Mouse (Mus musculus) heart, adult 2 months (tissue): ENCODE measurements around the gene Rnf181. TPM values are rescaled to one million over a fixed set of nuclear protein-coding genes. Genes with fewer than 3 reads are reported as not detected.

ENCODE experiments used
- DNase-seq, 2 experiments: peaks; one replicate each; pipeline ENCODE4 v3.0.0; 2021
- H3K27ac ChIP-seq: fragments of 200-600 bp; 2 replicates; pipeline ENCODE4 v1.8.1; 2022
- H3K27me3 ChIP-seq: fragments of 200-500 bp; 2 replicates; pipeline ENCODE4 v1.6.1; 2012; ENCODE audit warnings: mild to moderate bottlenecking, low read length, inconsistent platforms, mixed read lengths; ENCODE audit not compliant: control insufficient read depth, insufficient read depth
- H3K36me3 ChIP-seq: fragments of 200-500 bp; 2 replicates; pipeline ENCODE4 v1.6.1; 2012; ENCODE audit warnings: low read length, inconsistent platforms; ENCODE audit not compliant: control insufficient read depth, insufficient read depth
- H3K4me1 ChIP-seq: fragments of 200-500 bp; 2 replicates; pipeline ENCODE4 v1.6.1; 2011; ENCODE audit warnings: low read length; ENCODE audit not compliant: control insufficient read depth, insufficient read depth
- H3K4me3 ChIP-seq: fragments of 200-600 bp; 2 replicates; pipeline ENCODE4 v1.8.1; 2022
- H3K79me2 ChIP-seq: fragments of 200-500 bp; replicated peaks from 2 replicates; pipeline ENCODE4 v1.6.1; 2012; ENCODE audit warnings: mild to moderate bottlenecking, inconsistent platforms, low read length, moderate library complexity, mixed read lengths; ENCODE audit not compliant: control insufficient read depth, insufficient read depth
- H3K9ac ChIP-seq: fragments of 200-500 bp; 2 replicates; pipeline ENCODE4 v1.6.1; 2012; ENCODE audit warnings: low read depth, mild to moderate bottlenecking, control low read depth, inconsistent platforms, low read length, mixed read lengths
- CTCF ChIP-seq: fragments of 200-600 bp; IDR thresholded peaks from 2 replicates; pipeline ENCODE4 v1.8.1; 2022; ENCODE audit warnings: antibody characterized with exemption, mild to moderate bottlenecking, moderate library complexity
- EP300 ChIP-seq: fragments of 200-500 bp; IDR thresholded peaks from 2 replicates; pipeline ENCODE4 v1.6.1; 2011; ENCODE audit warnings: low read depth, low read length, control low read depth; ENCODE audit not compliant: insufficient read depth
- POLR2A ChIP-seq: fragments of 200-500 bp; IDR thresholded peaks from 2 replicates; pipeline ENCODE4 v1.6.1; 2011; ENCODE audit warnings: mild to moderate bottlenecking, low read depth, low read length, control low read depth; ENCODE audit not compliant: insufficient read depth
- WGBS: fragments of 180-500 bp; shearing (Covaris S2); methylation state at CpG from one replicate; pipeline ENCODE4 v1.1.7; 2018; 5-methylcytosine and 5-hydroxymethylcytosine counted together
- intact Hi-C: fragments of 180-260 bp; cut with DNase I; formaldehyde crosslinking; loops from one replicate; pipeline ENCODE4 v1.15.1; 2025
- long read RNA-seq: library from polyadenylated mRNA; stranded (forward); transcript quantifications from one replicate; pipeline ENCODE4 v2.0.0, GENCODE M21; 2021
- polyA plus RNA-seq: library from polyadenylated mRNA; depleted of rRNA; stranded (reverse); fragments of >200 nt; gene quantifications from 2 replicates; pipeline ENCODE4 v1.2.3, GENCODE M21; 2012; rRNA removed
- total RNA-seq, 2 experiments: library from RNA; stranded (reverse); gene quantifications; 2 replicates each; pipeline ENCODE4 v1.2.3; 2021

Rnf181 gene
- total RNA-seq (10 to 100 TPM; 36.0 to 40.7 TPM), polyA plus RNA-seq (44.0 and 56.6 TPM in 2 replicates)
- long read RNA-seq, transcript Rnf181-201 (5 exons, 1,434 nt), result major isoform, 23 of 34 reads
- long read RNA-seq, partial matches to known transcripts, result 1 of 34 reads
- long read RNA-seq, other reads (novel, unspliced or antisense), result 5 of 34 reads

DNA sequence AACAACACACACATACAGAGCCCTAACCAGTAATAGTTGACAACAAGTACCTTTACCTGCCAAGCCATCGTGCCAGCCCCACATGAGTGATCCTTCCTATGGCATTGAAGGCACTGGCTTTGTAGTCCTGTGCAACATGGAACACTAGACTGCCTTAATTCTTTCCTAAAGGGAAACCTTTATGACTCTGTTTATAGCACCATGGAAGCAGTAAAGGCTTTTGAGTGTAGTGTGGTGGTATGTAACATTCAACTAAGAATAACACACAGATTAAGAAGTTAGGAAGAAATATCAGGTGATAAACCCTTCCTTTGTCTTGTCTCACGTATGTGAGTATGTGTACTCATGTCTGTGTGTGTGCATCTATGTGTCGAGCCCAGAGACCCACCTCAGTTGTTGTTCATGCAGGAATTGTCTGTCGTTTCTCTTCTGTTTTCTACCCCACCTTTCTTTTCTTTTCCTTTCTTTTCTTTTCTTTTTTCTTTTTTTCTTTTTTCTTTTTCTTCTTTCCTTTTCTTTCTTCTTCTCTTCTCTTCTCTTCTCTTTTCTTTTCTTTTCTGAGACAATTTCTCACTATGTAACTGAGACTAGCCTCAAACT is at the start of gene Rnf181:
Gene Rnf181 (minus strand): TSS at position 113 of the 600 bp plus-strand sequence.
- no peaks in the 10 kb centered on the region for H3K36me3 ChIP-seq
- 76% methylated on average over 4 of the region's 4 CpGs for WGBS
- no peaks in the 10 kb centered on the region for H3K79me2 ChIP-seq
- TF ChIP-seq EP300 (no peak), POLR2A (0 out of 2 replicates have a peak, but pooled peaks have one; percentile 5), CTCF (no peak)
- DNase-seq, result no peak
- H3K4me1 ChIP-seq, result peaks cover 8% of the 10 kb centered on the region
- no peak within 1 kb of the TSS for H3K27ac ChIP-seq
- no peak within 1 kb of the TSS for H3K4me3 ChIP-seq
- no peak within 1 kb of the TSS for H3K9ac ChIP-seq
- no peaks in the 10 kb centered on the region for H3K27me3 ChIP-seq
- intact Hi-C loops, result no loop called here

DNA sequence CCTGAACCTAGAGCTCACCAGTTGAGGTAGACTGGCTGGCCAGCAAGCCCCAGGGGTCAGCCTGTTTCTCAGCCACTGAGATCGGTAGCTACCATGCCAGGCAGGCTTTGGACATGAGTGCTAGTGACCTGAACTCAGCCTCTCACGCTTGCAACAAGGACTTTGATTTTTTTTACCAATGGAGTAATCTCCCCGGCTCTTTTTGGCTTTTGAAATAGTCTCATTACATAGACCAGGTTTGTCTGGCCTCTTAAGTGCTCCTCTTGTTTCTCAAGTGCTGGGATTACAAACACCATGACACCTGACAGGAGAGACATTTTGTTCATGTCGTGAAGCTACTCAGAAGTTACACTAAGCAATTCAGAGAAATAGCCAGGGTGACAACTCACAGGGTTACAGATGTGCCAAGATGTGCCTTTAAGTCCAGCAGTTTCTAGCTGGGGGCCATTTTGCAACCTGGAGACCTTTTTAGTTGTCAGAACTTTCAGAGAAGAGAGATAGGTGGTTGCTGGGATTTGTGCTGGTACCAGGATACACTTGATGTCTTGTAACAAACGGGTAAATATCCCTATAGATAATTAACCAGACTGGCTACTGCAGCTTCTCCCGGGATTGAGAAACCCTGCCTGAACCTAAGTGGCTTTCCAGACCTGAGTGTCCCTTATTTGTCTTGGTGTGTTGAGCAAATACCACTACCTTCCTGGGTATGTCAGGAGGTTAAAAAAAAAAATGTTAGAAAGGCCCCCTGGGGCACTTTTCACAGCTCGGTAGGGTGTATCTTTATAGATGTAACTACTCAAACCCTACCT is 49.4 kb upstream of the Rnf181 start:
- Histone ChIP-seq H3K27ac (no peak overlapping the region), H3K27me3 (no peaks in the 10 kb centered on the region), H3K79me2 (no peaks in the 10 kb centered on the region), H3K4me3 (no peak overlapping the region), H3K36me3 (no peaks in the 10 kb centered on the region), H3K4me1 (peaks cover 3% of the 10 kb centered on the region), H3K9ac (no peak overlapping the region)
- TF ChIP-seq CTCF, result no peak
- no peak for TF ChIP-seq POLR2A
- TF ChIP-seq EP300, result no peak
- intact Hi-C loops, result loop anchor here (2.0 kb wide), 1 partner anchor 25 kb away; no protein-coding TSS in a partner anchor
- 72% methylated on average over 7 of the region's 7 CpGs for WGBS
- no peak for DNase-seq

DNA sequence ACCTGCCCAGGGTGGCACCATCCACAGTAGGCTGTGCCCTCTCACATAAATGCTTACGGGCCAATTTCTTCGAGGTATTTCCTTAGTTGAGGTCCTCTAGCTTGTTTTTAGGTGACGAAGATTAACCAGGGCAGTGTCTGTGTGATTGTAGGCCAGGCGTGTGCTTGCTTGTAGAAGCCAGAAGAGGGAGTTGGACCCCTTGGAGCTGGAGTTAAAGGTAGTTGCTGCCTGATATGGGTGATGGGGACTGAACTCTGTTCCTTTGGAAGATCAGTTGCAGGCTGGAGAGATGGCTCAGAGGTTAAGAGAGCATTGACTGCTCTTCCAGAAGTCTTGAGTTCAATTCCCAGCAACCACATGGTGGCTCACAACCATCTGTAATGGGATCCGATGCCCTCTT is 48.4 kb upstream of the Rnf181 start:
- Histone ChIP-seq H3K27ac (no peak overlapping the region), H3K4me3 (peak overlapping the region; percentile 75; the same call in 1 of the 2 replicates), H3K9ac (no peak overlapping the region), H3K79me2 (no peaks in the 10 kb centered on the region), H3K27me3 (no peaks in the 10 kb centered on the region), H3K4me1 (peaks cover 3% of the 10 kb centered on the region), H3K36me3 (no peaks in the 10 kb centered on the region)
- 85% methylated on average over 5 of the region's 5 CpGs for WGBS
- intact Hi-C loops, result loop anchor here (2.0 kb wide), 1 partner anchor 26 kb away; no protein-coding TSS in a partner anchor
- DNase-seq, result no peak
- no peak for TF ChIP-seq CTCF
- TF ChIP-seq POLR2A, result no peak
- no peak for TF ChIP-seq EP300

GRCm38 (mm10) chr6:72414076-72414756 is 47.5 kb upstream of the Rnf181 start, which contains the start of gene Ggcx:
Gene Ggcx (plus strand): TSS chr6:72414308.
- peaks cover 3% of the 10 kb centered on the region for H3K4me1 ChIP-seq
- H3K9ac ChIP-seq, result peak within 1 kb of the TSS; percentile 98
- no peaks in the 10 kb centered on the region for H3K36me3 ChIP-seq
- TF ChIP-seq POLR2A (peak; percentile 92), EP300 (0 out of 2 replicates have a peak, but pooled peaks have one; percentile 11), CTCF (no peak)
- no peaks in the 10 kb centered on the region for H3K79me2 ChIP-seq
- no peaks in the 10 kb centered on the region for H3K27me3 ChIP-seq
- DNase-seq, result peak; percentile 96 to 97
- intact Hi-C loops, result loop anchor here (2.0 kb wide), 1 partner anchor 27 kb away; no protein-coding TSS in a partner anchor
- H3K27ac ChIP-seq, result peak within 1 kb of the TSS; percentile 83
- peak within 1 kb of the TSS; percentile 75 for H3K4me3 ChIP-seq
- under 1% methylated on average over 33 of the region's 33 CpGs for WGBS

GRCm38 (mm10) chr6:72410518-72410917 is 43.8 kb upstream of the Rnf181 start:
- no peak overlapping the region for H3K27ac ChIP-seq
- intact Hi-C loops, result no loop called here
- TF ChIP-seq EP300 (no peak), POLR2A (no peak), CTCF (no peak)
- no peak for DNase-seq
- H3K36me3 ChIP-seq, result no peaks in the 10 kb centered on the region
- peaks cover 3% of the 10 kb centered on the region for H3K4me1 ChIP-seq
- H3K79me2 ChIP-seq, result no peaks in the 10 kb centered on the region
- no peak overlapping the region for H3K9ac ChIP-seq
- no peaks in the 10 kb centered on the region for H3K27me3 ChIP-seq
- H3K4me3 ChIP-seq, result no peak overlapping the region
- WGBS, result 63% methylated on average over 7 of the region's 7 CpGs
